Mouse (Mus musculus) C2C12 (cell line): ENCODE measurements around the gene F2rl2.

Experiments used
- CEBPB ChIP-seq: IDR thresholded peaks from one replicate; pipeline ENCODE4 v1.6.1; 2011; ENCODE audit warnings: low read depth, mild to moderate bottlenecking, control low read depth, moderate library complexity
- CTCF ChIP-seq: IDR thresholded peaks from one replicate; pipeline ENCODE4 v1.5.1; 2011; ENCODE audit not compliant: control insufficient read depth, insufficient read depth, insufficient read length
- FOSL1 ChIP-seq: IDR thresholded peaks from one replicate; pipeline ENCODE4 v1.8.0; 2011; ENCODE audit warnings: mild to moderate bottlenecking, low read length; ENCODE audit not compliant: poor library complexity, insufficient read depth, severe bottlenecking
- MAX ChIP-seq: IDR thresholded peaks from one replicate; pipeline ENCODE4 v1.6.1; 2011; ENCODE audit warnings: mild to moderate bottlenecking, control low read depth
- MYOD1 ChIP-seq: IDR thresholded peaks from one replicate; pipeline ENCODE4 v1.6.1; 2011; ENCODE audit warnings: low read depth; ENCODE audit not compliant: control insufficient read depth, insufficient read length
- MYOG ChIP-seq: IDR thresholded peaks from one replicate; pipeline ENCODE4 v1.6.1; 2011; ENCODE audit not compliant: control insufficient read depth, insufficient read length; ENCODE audit errors: extremely low read depth
- USF1 ChIP-seq: IDR thresholded peaks from one replicate; pipeline ENCODE4 v1.6.1; 2011; ENCODE audit warnings: low read depth, mild to moderate bottlenecking, control low read depth, moderate library complexity

- TF ChIP-seq MAX (no peak), CTCF (no peak), MYOD1 (no peak), USF1 (no peak), FOSL1 (no peak), CEBPB (no peak), MYOG (no peak)
Observed at GRCm38 (mm10) chr13:95703376-95703775, 6.7 kb downstream of the F2rl2 start.
